Mouse (Mus musculus): Measurements from ENCODE around the gene Ptpre. TPM values are rescaled to one million over a fixed set of nuclear protein-coding genes. Genes with fewer than 3 reads are reported as not detected.
A peak's percentile ranks its signal among the peaks of the same experiment; 100 is the strongest.

Gene Ptpre
- total and polyA plus RNA-seq, 3 experiments = 2.3 to 6.9 (median 3.7) TPM

DNA sequence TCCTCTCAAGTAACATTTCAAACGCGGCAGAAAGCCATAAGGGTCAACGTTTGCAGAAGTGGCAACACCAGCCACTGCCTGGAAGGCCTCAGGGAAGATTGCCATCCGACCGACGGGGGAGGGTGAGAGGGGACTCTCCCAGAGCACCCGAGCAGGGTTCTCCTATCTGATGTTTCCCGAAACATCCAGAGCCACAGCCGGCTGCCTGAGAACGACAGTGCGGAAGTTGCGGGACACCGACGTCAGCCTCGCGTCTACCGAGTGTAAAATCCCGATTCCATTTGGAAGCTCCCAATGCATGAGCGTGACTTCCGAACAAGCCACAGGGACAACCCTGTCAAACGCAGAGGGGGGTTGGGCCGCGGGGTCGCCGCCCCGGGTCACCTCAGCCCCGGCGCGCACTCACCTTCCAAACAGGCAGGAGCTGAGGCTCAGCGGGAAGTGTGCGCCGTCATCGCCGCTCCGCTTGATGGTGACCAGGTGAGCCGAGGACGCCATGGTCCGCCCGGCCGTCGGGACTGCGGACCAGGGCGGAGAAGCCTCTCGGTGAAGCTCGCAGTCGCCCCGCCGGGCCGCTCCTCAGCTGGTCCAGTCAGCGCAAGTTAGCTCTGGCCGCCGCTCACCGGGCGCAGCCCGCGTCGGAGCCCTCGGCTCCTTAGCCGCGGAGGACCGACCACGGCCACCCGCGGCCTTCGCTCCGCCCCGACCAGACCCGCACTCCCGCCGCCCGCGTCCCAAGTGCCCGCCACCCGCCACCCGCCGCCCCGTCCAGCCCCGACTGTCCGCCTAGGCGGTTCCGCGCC, 178.6 kb downstream of the Ptpre start, which contains the start of gene Mki67:
Gene Mki67 (minus strand): TSS at position 720 of the 803 bp plus-strand sequence.
- no peak for DNase-seq (ENCODE audit: extremely low read depth)
- Histone ChIP-seq H3K36me3 (replicated peaks in 1 of 2; ENCODE audit: control insufficient read depth in 1 of 2, insufficient read depth in 1 of 2, low read length in 1 of 2) (peaks cover 0 to 9% of the 10 kb centered on the region in 2 experiments), H3K9me3 (replicated peaks; ENCODE audit: low read length) (no peaks in the 10 kb centered on the region), H3K4me3 (replicated peaks in 1 of 3; ENCODE audit: low read depth in 2 of 3, low read length in 2 of 3, poor library complexity in 1 of 3) (peak within 1 kb of the TSS; percentile 92 to 94 (median 93)), H3K4me1 (ENCODE audit: control insufficient read depth in 1 of 2, insufficient read depth in 2 of 2) (peaks cover 0 to 36% of the 10 kb centered on the region in 2 experiments; a peak in 3 of 4 replicates), H3K4me2 (ENCODE audit: insufficient read depth, low read depth, poor library complexity, severe bottlenecking) (peak within 1 kb of the TSS; percentile 76), H3K27me3 (replicated peaks) (no peaks in the 10 kb centered on the region), H3K9ac (ENCODE audit: insufficient read depth, low read depth) (peak within 1 kb of the TSS; percentile 80), H3K79me2 (replicated peaks; ENCODE audit: control insufficient read depth, extremely low read depth, insufficient read depth, poor library complexity, severe bottlenecking) (peaks cover 48% of the 10 kb centered on the region), H3K27ac (ENCODE audit: insufficient read depth, low read depth) (peak within 1 kb of the TSS; percentile 61)
- in situ Hi-C loops (cut with MboI; ENCODE audit: low pct_ligation_motif_present, low pct_unique_long_range_greater_than_20kb, low sequenced_read_pairs) (no loop called here), dilution Hi-C loops (cut with MboI; ENCODE audit: extremely low pct_ligation_motif_present, extremely low pct_unique_long_range_greater_than_20kb, low sequenced_read_pairs) (no loop called here)
- TF ChIP-seq POLR2A (IDR thresholded peaks at IDR 0.05; ENCODE audit: low read depth, low read length) (peak; percentile 66), NELFE (IDR thresholded peaks at IDR 0.05; ENCODE audit: low read depth, low read length) (peak; percentile 4; the same call in 1 of the 2 replicates), JUN (IDR thresholded peaks at IDR 0.05; ENCODE audit: insufficient read depth, low read depth, low read length) (no peak), UBTF (IDR thresholded peaks at IDR 0.05; ENCODE audit: low read depth, low read length) (0 out of 2 replicates have a peak, but pooled peaks have one; percentile 49), ETS1 (conservative IDR thresholded peaks at IDR 0.05; ENCODE audit: low read depth, low read length) (no peak), ELF1 (IDR thresholded peaks at IDR 0.05; ENCODE audit: low read depth, low read length) (peak; percentile 46), ZNF384 (IDR thresholded peaks at IDR 0.05; ENCODE audit: low read depth, low read length) (no peak), TCF12 (IDR thresholded peaks at IDR 0.05; ENCODE audit: low read depth, low read length) (0 out of 2 replicates have a peak, but pooled peaks have one; percentile 4), NRF1 (IDR thresholded peaks at IDR 0.05; ENCODE audit: low read depth, low read length) (no peak), SIN3A (IDR thresholded peaks at IDR 0.05; ENCODE audit: low read length) (peak; percentile 70; the same call in 1 of the 2 replicates), HCFC1 (IDR thresholded peaks at IDR 0.05; ENCODE audit: low read depth, low read length) (no peak), MXI1 (IDR thresholded peaks at IDR 0.05; ENCODE audit: low read depth, low read length) (peak; percentile 5; the same call in 1 of the 2 replicates), ZMIZ1 (IDR thresholded peaks at IDR 0.05; ENCODE audit: low read depth, low read length) (no peak), EP300 (IDR thresholded peaks at IDR 0.05; ENCODE audit: low read length) (no peak), PAX5 (IDR thresholded peaks at IDR 0.05; ENCODE audit: low read length) (no peak), IRF4 (IDR thresholded peaks at IDR 0.05; ENCODE audit: low read depth, low read length) (no peak), MEF2A (IDR thresholded peaks at IDR 0.05; ENCODE audit: borderline replicate concordance, low read depth, low read length) (no peak), MAX (IDR thresholded peaks at IDR 0.05; ENCODE audit: low read length) (0 out of 2 replicates have a peak, but pooled peaks have one; percentile 27), CHD1 (IDR thresholded peaks at IDR 0.05; ENCODE audit: low read depth, low read length) (no peak), MAZ (IDR thresholded peaks at IDR 0.05; ENCODE audit: low read depth, low read length) (no peak)
